Mouse (Mus musculus) forebrain, embryonic 16.5 days (tissue): ENCODE measurements at regions not wholly inside any gene's neighbourhood (a gene's known extent, or its start where the extent isn't known, plus 50 kb on each side); places are given as distances from the start of the nearest gene placed in this dataset.
"Not testable (repeated sequence)": the region's sequence is repeated elsewhere in the genome, so short reads cannot be mapped to it uniquely, and the experiment has no call there.

Experiments used
- ATAC-seq: fragments of 200-750 bp; cut with Nextera tagmentation; 2 replicates; pipeline ENCODE4 v1.8.0; 2017; ENCODE audit warnings: mild to moderate bottlenecking, moderate library complexity
- H3K27ac ChIP-seq: fragments of 300-500 bp; sonication (generic); 2 replicates; pipeline ENCODE4 v1.5.1; 2014; ENCODE audit warnings: low read length, control low read depth
- H3K27me3 ChIP-seq: fragments of 300-500 bp; sonication (generic); replicated peaks from 2 replicates; pipeline ENCODE4 v1.6.1; 2014; ENCODE audit warnings: low read length; ENCODE audit not compliant: control insufficient read depth, insufficient read depth
- H3K36me3 ChIP-seq: fragments of 300-500 bp; sonication (generic); 2 replicates; pipeline ENCODE4 v1.6.1; 2014; ENCODE audit not compliant: control insufficient read depth, insufficient read depth
- H3K4me1 ChIP-seq: fragments of 300-500 bp; sonication (generic); replicated peaks from 2 replicates; pipeline ENCODE4 v1.6.1; 2014; ENCODE audit warnings: low read length; ENCODE audit not compliant: control insufficient read depth, insufficient read depth
- H3K4me2 ChIP-seq: fragments of 300-500 bp; sonication (generic); 2 replicates; pipeline ENCODE4 v1.6.1; 2014; ENCODE audit warnings: mild to moderate bottlenecking, low read length, control low read depth
- H3K4me3 ChIP-seq: fragments of 300-500 bp; sonication (generic); replicated peaks from 2 replicates; pipeline ENCODE4 v1.5.1; 2014; ENCODE audit warnings: mild to moderate bottlenecking, low read length, control low read depth
- H3K9ac ChIP-seq: fragments of 300-500 bp; sonication (generic); replicated peaks from 2 replicates; pipeline ENCODE4 v1.6.1; 2014; ENCODE audit warnings: low read depth, low read length, control low read depth
- H3K9me3 ChIP-seq: fragments of 300-500 bp; sonication (generic); 2 replicates; pipeline ENCODE4 v1.6.1; 2016; ENCODE audit warnings: low read length; ENCODE audit not compliant: control insufficient read depth
- WGBS: fragments of 180-500 bp; shearing (Covaris S2); extraction: QIAGEN DNeasy Blood & Tissue Kit; methylation state at CpG from one replicate; pipeline ENCODE4 v1.1.7; 2014; 5-methylcytosine and 5-hydroxymethylcytosine counted together

DNA sequence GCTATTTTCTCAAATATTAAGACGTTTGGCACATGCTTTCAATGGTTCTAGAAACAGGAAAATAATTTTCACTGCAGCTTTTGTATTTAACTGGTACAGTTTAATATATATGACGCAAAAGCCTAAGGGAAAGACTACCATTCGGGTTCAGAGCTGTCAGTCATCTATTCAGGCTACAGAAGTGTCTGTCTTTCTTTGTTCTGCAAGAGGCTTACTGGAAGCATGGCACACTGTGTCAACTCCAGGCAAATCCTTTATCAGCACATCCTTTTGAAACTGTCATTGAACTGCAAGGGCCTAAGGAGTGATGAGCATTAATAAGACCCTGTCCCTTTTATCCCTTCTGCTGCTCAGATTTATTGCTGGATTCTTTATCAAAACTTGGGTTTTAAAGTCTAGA lies 303.8 kb upstream of the Gm5152 start:
- H3K4me2 ChIP-seq, H3K9ac ChIP-seq, H3K27ac ChIP-seq, H3K4me3 ChIP-seq, H3K27me3 ChIP-seq, H3K36me3 ChIP-seq, H3K9me3 ChIP-seq, H3K4me1 ChIP-seq: not testable (repeated sequence)
- 0 out of 2 replicates have a peak, but pooled peaks have one; percentile 28 for ATAC-seq
- WGBS: 51% methylated on average over 3 of the region's 3 CpGs

DNA sequence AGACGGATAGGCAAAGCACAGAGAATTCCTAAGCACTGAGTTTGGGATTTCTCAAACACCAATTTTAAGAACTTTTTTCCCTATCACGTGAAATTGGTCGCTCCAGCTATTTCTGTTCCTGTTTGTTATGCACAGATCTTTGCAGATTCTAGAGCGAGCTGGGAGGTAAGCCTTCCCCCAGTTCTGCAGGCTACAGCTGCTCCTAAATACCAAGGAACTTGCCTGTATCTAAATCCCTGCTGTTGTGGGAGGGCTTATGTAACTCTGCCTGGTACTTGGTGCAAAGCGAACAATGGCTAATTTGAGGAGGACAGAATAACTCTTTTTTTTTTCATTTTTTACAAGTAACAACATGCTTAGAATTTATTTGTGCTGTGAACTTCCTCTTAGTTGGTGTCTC lies 316.0 kb upstream of the Gm5152 start:
- Histone ChIP-seq H3K4me2 (no peak overlapping the region), H3K27me3 (no peaks in the 10 kb centered on the region), H3K36me3 (no peaks in the 10 kb centered on the region), H3K9ac (no peak overlapping the region), H3K27ac (no peak overlapping the region), H3K9me3 (no peaks in the 10 kb centered on the region), H3K4me1 (no peaks in the 10 kb centered on the region), H3K4me3 (no peak overlapping the region)
- WGBS: 41% methylated on average over 5 of the region's 5 CpGs
- ATAC-seq: no peak

DNA sequence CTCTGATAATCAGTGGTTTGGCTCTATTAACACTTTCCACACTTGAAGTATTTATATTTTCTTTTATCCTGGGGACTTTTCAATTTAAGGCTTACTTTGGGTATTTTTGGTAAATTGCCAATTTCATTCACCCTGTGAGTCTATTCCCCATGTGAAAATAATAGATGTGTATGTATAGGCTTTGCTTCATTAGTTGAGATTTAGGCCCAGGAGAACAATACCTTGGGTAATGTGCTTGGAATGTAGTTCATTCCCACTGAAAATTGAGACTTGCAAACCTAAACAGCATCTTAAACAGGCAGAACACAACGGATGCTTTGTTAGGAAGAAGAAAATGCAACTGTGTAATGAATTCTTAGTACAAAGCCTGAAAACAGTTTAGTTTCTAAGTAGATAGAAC lies 346.1 kb upstream of the Gm5152 start:
- no peaks in the 10 kb centered on the region for H3K4me1 ChIP-seq
- H3K9ac ChIP-seq: no peak overlapping the region
- no peaks in the 10 kb centered on the region for H3K36me3 ChIP-seq
- no peak overlapping the region for H3K4me3 ChIP-seq
- no peaks in the 10 kb centered on the region for H3K27me3 ChIP-seq
- peak; percentile 61 for ATAC-seq
- no peaks in the 10 kb centered on the region for H3K9me3 ChIP-seq
- no peak overlapping the region for H3K4me2 ChIP-seq
- WGBS: 7% methylated on average over 1 of the region's 1 CpGs
- H3K27ac ChIP-seq: no peak overlapping the region

DNA sequence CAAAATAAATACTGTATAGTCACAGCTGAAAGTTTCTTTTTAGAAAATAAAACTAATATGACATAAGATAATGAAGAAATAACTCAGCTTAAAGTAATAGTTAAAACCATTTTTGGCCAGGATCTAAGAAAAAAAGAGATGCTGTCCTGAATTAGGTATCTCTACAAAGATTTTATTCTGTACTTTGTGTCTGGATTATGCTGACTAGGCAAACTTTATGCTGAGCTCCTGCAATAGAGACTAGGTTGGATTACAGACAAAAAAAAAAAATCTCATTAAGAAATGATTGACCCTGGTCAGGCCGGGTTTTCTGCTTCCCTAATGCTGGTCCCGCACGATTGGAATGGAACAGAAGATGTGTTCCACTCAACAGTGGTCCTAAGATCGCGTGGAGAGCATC lies 346.8 kb upstream of the Gm8871 start:
- no peak for ATAC-seq

DNA sequence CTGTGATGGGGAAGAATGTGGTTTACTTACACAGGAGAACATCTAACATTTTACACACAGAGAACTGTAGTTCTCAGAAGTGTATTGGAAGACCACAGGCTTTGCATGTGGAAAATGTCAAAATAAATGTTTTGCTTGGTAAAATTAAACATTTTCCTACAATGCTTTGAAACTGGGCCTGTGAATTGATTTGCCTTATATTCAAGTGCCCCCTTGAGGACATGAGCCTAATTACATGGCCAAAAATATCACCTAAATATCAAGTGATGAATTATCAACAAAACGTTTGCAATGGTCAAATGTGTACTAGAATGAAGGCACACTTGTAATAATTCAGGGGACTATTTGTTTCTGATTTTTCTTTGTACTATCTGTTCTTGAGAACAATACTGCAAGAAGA lies 314.4 kb upstream of the Gm8871 start:
- Histone ChIP-seq H3K4me3 (no peak overlapping the region), H3K27me3 (no peaks in the 10 kb centered on the region), H3K4me1 (no peaks in the 10 kb centered on the region), H3K36me3 (no peaks in the 10 kb centered on the region), H3K27ac (no peak overlapping the region), H3K9me3 (no peaks in the 10 kb centered on the region), H3K9ac (no peak overlapping the region), H3K4me2 (no peak overlapping the region)
- 35% methylated on average over 1 of the region's 1 CpGs for WGBS
- no peak for ATAC-seq

More for the DNA sequence above, 346.8 kb upstream of the Gm8871 start:
- Histone ChIP-seq H3K27ac (no peak overlapping the region), H3K27me3 (no peaks in the 10 kb centered on the region), H3K36me3 (no peaks in the 10 kb centered on the region), H3K4me1 (no peaks in the 10 kb centered on the region), H3K4me3 (no peak overlapping the region), H3K4me2 (no peak overlapping the region), H3K9me3 (no peaks in the 10 kb centered on the region), H3K9ac (no peak overlapping the region)
- WGBS: 92% methylated on average over 5 of the region's 5 CpGs

DNA sequence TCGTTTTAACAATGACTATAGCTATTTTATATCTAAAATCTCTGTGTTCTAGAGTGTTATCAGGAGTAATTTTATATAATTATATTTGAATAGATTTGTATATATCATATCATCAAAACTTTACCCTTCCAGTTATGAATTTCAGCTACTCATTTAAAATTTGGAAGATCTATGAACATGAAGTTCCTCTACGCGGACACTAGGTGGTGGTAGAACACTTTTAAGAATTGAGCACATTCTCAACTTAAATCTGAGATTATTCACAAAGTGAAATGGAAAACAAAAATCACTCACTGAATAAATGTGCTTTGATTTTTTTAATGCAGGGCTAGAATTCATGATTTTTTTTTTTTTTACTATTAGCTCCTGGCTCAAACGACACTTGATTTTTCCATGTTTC lies 299.5 kb upstream of the Gm8871 start:
- Histone ChIP-seq H3K4me3 (no peak overlapping the region), H3K9ac (no peak overlapping the region), H3K36me3 (no peaks in the 10 kb centered on the region), H3K4me1 (no peaks in the 10 kb centered on the region), H3K9me3 (no peaks in the 10 kb centered on the region), H3K4me2 (no peak overlapping the region), H3K27ac (no peak overlapping the region), H3K27me3 (no peaks in the 10 kb centered on the region)
- ATAC-seq: no peak
- 35% methylated on average over 4 of the region's 4 CpGs for WGBS

DNA sequence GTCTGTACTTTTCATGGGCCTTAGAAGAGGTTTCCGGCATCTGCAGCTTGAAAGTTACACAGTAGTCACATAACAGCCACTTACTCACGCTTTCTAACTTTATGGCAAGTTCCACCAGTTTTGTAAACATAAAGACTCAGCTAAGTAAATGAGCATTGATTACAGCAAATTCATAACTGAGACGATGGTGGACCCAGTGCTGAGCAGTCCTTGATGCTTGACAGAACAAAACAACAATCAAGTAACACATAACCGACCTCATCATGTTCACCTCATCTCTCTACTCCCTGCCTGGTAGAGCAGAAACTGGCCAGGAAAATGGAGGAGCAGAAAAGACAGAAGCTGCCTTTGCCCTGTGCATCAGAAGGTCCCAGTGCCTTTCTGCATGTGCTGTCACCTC lies 284.3 kb upstream of the Gm8871 start:
- no peak overlapping the region for H3K27ac ChIP-seq
- WGBS: 82% methylated on average over 4 of the region's 4 CpGs
- H3K4me3 ChIP-seq: no peak overlapping the region
- no peaks in the 10 kb centered on the region for H3K9me3 ChIP-seq
- no peaks in the 10 kb centered on the region for H3K4me1 ChIP-seq
- no peaks in the 10 kb centered on the region for H3K36me3 ChIP-seq
- no peaks in the 10 kb centered on the region for H3K27me3 ChIP-seq
- H3K4me2 ChIP-seq: no peak overlapping the region
- no peak for ATAC-seq
- no peak overlapping the region for H3K9ac ChIP-seq

DNA sequence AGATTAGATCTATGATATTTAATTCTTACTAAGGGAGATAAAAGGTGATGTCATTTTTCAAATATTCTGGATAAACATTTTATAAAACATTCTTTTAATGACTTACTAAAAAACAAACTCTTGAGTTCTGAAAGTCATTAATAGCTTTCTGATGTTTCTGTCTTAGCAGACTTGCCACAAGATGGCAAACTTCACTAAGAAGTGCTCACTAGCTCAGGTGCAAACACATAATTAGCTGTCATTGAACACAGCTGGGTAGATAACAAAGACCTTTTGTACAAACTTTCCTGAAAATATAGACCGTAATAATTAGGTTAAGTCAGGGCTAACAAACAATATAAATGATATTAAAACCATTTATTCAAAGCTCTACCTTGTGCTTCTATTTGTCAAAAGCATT lies 273.4 kb upstream of the Gm8871 start:
- no peak overlapping the region for H3K4me3 ChIP-seq
- no peak for ATAC-seq
- no peaks in the 10 kb centered on the region for H3K36me3 ChIP-seq
- H3K27me3 ChIP-seq: no peaks in the 10 kb centered on the region
- H3K4me2 ChIP-seq: no peak overlapping the region
- WGBS: 20% methylated on average over 1 of the region's 1 CpGs
- H3K27ac ChIP-seq: no peak overlapping the region
- no peaks in the 10 kb centered on the region for H3K9me3 ChIP-seq
- no peaks in the 10 kb centered on the region for H3K4me1 ChIP-seq
- no peak overlapping the region for H3K9ac ChIP-seq

DNA sequence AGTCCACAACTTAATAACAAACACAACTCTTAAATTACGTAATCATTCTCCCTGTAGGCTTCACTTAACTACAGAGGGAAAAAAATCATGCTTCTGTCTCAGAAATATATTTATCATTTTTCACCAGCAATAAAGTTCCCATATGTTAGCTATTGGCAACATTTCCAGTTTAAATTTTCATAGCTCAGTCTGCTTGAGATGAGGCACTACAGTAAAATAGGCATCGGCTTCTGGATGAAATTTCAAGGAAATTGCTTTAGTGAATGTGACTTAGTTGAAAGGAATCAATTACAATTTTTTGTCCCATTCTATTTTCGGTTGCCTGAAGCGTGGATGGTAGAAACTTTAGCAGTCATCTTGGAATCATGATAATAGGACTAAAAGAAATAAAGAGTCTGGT lies 262.1 kb upstream of the Gm8871 start:
- H3K4me1 ChIP-seq: no peaks in the 10 kb centered on the region
- no peak overlapping the region for H3K4me3 ChIP-seq
- no peak overlapping the region for H3K4me2 ChIP-seq
- peak; percentile 66 for ATAC-seq
- 72% methylated on average over 4 of the region's 4 CpGs for WGBS
- H3K9me3 ChIP-seq: no peaks in the 10 kb centered on the region
- no peak overlapping the region for H3K27ac ChIP-seq
- H3K36me3 ChIP-seq: no peaks in the 10 kb centered on the region
- H3K9ac ChIP-seq: no peak overlapping the region
- no peaks in the 10 kb centered on the region for H3K27me3 ChIP-seq

DNA sequence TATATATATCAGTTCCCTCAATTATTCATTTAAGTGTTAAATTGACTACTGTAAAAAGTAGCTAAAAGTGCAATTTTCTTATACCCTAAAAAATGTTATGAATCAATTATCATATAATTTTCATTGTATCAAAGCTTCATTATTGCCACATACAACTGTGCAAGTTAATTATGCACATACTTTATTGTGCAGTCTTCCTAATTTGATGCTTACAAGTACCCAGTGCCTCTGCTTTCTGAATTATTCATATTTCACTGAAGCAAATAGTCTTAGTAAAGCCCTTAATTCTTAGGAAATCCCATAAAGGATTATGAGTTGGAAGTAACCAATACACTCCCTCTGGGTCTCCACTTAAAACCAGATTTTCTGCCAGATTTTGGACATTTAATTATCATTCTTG lies 220.5 kb upstream of the Gm8871 start:
- Histone ChIP-seq H3K9me3 (no peaks in the 10 kb centered on the region), H3K9ac (no peak overlapping the region), H3K4me2 (no peak overlapping the region), H3K4me1 (no peaks in the 10 kb centered on the region), H3K27me3 (no peaks in the 10 kb centered on the region), H3K36me3 (no peaks in the 10 kb centered on the region), H3K27ac (no peak overlapping the region), H3K4me3 (no peak overlapping the region)
- ATAC-seq: no peak
